ENCODE assay signal across 32 mouse cellular contexts in the genomic region with DNA sequence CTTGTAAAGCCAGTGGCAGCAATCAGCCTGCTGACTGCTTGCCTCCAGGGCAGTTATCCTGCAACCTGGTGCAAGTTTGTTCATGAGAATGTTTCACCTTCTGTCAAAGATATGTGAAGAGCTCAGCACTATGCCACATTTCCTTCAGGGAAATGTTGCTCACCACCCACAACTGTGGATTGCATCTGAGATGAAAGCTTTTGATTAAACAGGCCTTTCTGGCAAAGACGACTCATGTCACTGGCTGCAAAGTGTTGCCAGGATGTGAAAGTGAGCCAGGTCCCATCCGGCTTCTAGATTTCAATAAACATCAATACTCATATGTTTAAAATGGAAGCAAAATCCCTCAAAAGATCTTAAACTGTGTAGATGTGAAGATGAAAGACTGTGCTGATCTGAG.
DNase-seq lines count a peak whose midpoint lies in the region; ATAC-seq lines count a peak whose summit lies in the region.
"Had no signal": no experiment of that assay in that cellular context is flagged by ENCODE, and none has a peak within 500 bp of the region (broad histone marks: within the 10 kb centered on the region; RNA-seq: fewer than 3 reads in every experiment).

No protein-coding gene starts in this region.

- peak; percentile 1 for DNase-seq in embryonic facial prominence, embryonic 11.5 days (ENCODE audit: low spot score)
- no peak for DNase-seq in embryonic facial prominence, embryonic 10.5 days (ENCODE audit: low spot score)
- DNase-seq in frontal cortex, postnatal 14 days (ENCODE audit: low spot score in 2 of 2), result no peak
- peak; percentile 29 for DNase-seq in brain, adult 2 months (ENCODE audit: low read depth, low spot score)
- DNase-seq in fat pad, adult 2 months (ENCODE audit: extremely low read depth, low read depth, low spot score), result peak; percentile 42
- DNase-seq in layer of hippocampus, postnatal 10 days (ENCODE audit: low spot score in 2 of 2), result no peak
- DNase-seq in urinary bladder, adult 18-20 months (ENCODE audit: low spot score in 2 of 2), result no peak
- DNase-seq: adrenal gland, adult 8-10 months; adrenal gland, postnatal 25 days; cerebellum, adult 11 months; cerebellum, adult 2 months; cerebellum, adult 9-11 months; cerebellum, postnatal 25 days; embryo, embryonic 11 days; gastrocnemius, postnatal 14 days; heart, adult 18-20 months; heart, postnatal 10 days; heart, postnatal 36 days; kidney, adult 11 months had no signal

- H3K4me1 ChIP-seq in embryonic facial prominence, embryonic 11.5 days (ENCODE audit: control insufficient read depth, insufficient read depth, low read length), result no peaks in the 10 kb centered on the region
- no peaks in the 10 kb centered on the region for H3K4me1 ChIP-seq in embryonic facial prominence, embryonic 10.5 days
- H3K4me1 ChIP-seq: embryonic facial prominence, embryonic 12.5 days; forebrain, embryonic 10.5 days; heart, embryonic 12.5 days; heart, embryonic 15.5 days; hindbrain, embryonic 10.5 days; hindbrain, embryonic 13.5 days; intestine, embryonic 15.5 days had no signal

- no peak overlapping the region for H3K9ac ChIP-seq in embryonic facial prominence, embryonic 11.5 days (replicated peaks; ENCODE audit: low read length)
- H3K9ac ChIP-seq: embryonic facial prominence, embryonic 12.5 days; heart, embryonic 12.5 days; heart, embryonic 15.5 days; hindbrain, embryonic 13.5 days; intestine, embryonic 15.5 days had no signal

- no peaks in the 10 kb centered on the region for H3K36me3 ChIP-seq in embryonic facial prominence, embryonic 11.5 days (replicated peaks; ENCODE audit: control insufficient read depth, insufficient read depth, low read depth, low read length)
- H3K36me3 ChIP-seq in embryonic facial prominence, embryonic 10.5 days (replicated peaks), result no peaks in the 10 kb centered on the region
- H3K36me3 ChIP-seq: embryonic facial prominence, embryonic 12.5 days; forebrain, embryonic 10.5 days; heart, embryonic 12.5 days; heart, embryonic 15.5 days; hindbrain, embryonic 10.5 days; hindbrain, embryonic 13.5 days; intestine, embryonic 15.5 days had no signal

- H3K27ac ChIP-seq in embryonic facial prominence, embryonic 11.5 days (replicated peaks; ENCODE audit: low read depth, low read length), result no peak overlapping the region
- no peak overlapping the region for H3K27ac ChIP-seq in embryonic facial prominence, embryonic 10.5 days (replicated peaks)
- H3K27ac ChIP-seq: embryonic facial prominence, embryonic 12.5 days; forebrain, embryonic 10.5 days; gastrocnemius, adult 2 months; heart, embryonic 15.5 days; hindbrain, embryonic 10.5 days; hindbrain, embryonic 13.5 days; intestine, embryonic 15.5 days had no signal

- no peaks in the 10 kb centered on the region for H3K27me3 ChIP-seq in embryonic facial prominence, embryonic 11.5 days (ENCODE audit: control insufficient read depth, insufficient read depth, low read length)
- H3K27me3 ChIP-seq in embryonic facial prominence, embryonic 10.5 days (replicated peaks; ENCODE audit: low read depth, poor library complexity, severe bottlenecking), result no peaks in the 10 kb centered on the region
- H3K27me3 ChIP-seq: embryonic facial prominence, embryonic 12.5 days; heart, embryonic 12.5 days; heart, embryonic 15.5 days; hindbrain, embryonic 13.5 days; intestine, embryonic 15.5 days had no signal

- H3K9me3 ChIP-seq in embryonic facial prominence, embryonic 11.5 days (replicated peaks; ENCODE audit: control insufficient read depth, low read length), result no peaks in the 10 kb centered on the region
- H3K9me3 ChIP-seq in embryonic facial prominence, embryonic 10.5 days, result no peaks in the 10 kb centered on the region
- H3K9me3 ChIP-seq: embryonic facial prominence, embryonic 12.5 days; forebrain, embryonic 10.5 days; heart, embryonic 15.5 days; hindbrain, embryonic 10.5 days; hindbrain, embryonic 13.5 days; intestine, embryonic 15.5 days had no signal

- no peak overlapping the region for H3K4me3 ChIP-seq in embryonic facial prominence, embryonic 11.5 days (ENCODE audit: low read depth, low read length)
- H3K4me3 ChIP-seq in embryonic facial prominence, embryonic 10.5 days, result no peak overlapping the region
- H3K4me3 ChIP-seq: embryonic facial prominence, embryonic 12.5 days; erythroblast, embryonic 14.5 days; forebrain, embryonic 10.5 days; gastrocnemius, adult 2 months; heart, embryonic 12.5 days; heart, embryonic 15.5 days; hindbrain, embryonic 10.5 days; hindbrain, embryonic 13.5 days; intestine, embryonic 15.5 days had no signal

- WGBS in embryonic facial prominence, embryonic 11.5 days, result 78% methylated on average over 2 of the region's 2 CpGs
- WGBS in embryonic facial prominence, embryonic 10.5 days, result 90% methylated on average over 2 of the region's 2 CpGs

- no peak for ATAC-seq in embryonic facial prominence, embryonic 11.5 days (replicated peaks; ENCODE audit: insufficient number of reproducible peaks, low FRiP score, low TSS enrichment, low read depth)
- peak; percentile 55 for ATAC-seq in frontal cortex, adult (ENCODE audit: low TSS enrichment)
- ATAC-seq: activated CD4-positive, CD25-positive, alpha-beta regulatory T cell, adult 4 months; forebrain, embryonic 16.5 days; hindbrain, embryonic 16.5 days; intestine, embryonic 15.5 days had no signal

- no peak overlapping the region for H3K4me2 ChIP-seq in embryonic facial prominence, embryonic 11.5 days (ENCODE audit: low read depth, low read length)
- H3K4me2 ChIP-seq: embryonic facial prominence, embryonic 12.5 days; heart, embryonic 12.5 days; heart, embryonic 15.5 days; hindbrain, embryonic 13.5 days; intestine, embryonic 15.5 days had no signal

Comparison
In these comparisons a context has a peak if more than half of its experiments do, and no peak if none do; other contexts are left out.
1. DNase-seq: peak in embryonic facial prominence, embryonic 11.5 days (single experiment), brain, adult 2 months (single experiment) and fat pad, adult 2 months (single experiment); none in embryonic facial prominence, embryonic 10.5 days (single experiment), frontal cortex, postnatal 14 days (0 of 2), layer of hippocampus, postnatal 10 days (0 of 2) and urinary bladder, adult 18-20 months (0 of 2).